Mouse (Mus musculus): ENCODE results near the gene Syna.
A peak's percentile ranks its signal among the peaks of the same experiment; 100 is the strongest.

The Syna gene

DNA sequence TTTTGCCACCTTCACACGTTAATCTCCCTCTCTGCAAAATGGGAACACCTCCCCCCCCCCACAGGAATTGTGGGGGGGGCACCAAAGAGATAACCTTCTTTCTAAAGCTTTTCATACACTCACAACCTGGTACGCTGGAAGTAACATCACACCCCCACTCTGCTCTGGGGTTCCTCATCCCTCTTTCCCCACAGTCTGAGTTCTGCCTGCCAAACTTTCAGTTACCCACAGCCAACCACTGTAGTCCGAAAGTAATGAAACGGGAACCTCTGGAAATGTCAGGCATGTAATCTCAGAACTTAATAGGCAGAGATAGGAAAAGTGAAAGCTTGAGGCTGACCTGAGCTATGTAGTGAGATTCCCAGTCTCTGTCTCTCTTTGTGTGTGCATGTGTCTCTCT, 7.5 kb upstream of the Syna start:
- no peak for DNase-seq (ENCODE audit: low read depth)

GRCm38 (mm10) chr5:134565696-134566095, 5.7 kb upstream of the Syna start:
- DNase-seq (ENCODE audit: low read depth): no peak

DNA sequence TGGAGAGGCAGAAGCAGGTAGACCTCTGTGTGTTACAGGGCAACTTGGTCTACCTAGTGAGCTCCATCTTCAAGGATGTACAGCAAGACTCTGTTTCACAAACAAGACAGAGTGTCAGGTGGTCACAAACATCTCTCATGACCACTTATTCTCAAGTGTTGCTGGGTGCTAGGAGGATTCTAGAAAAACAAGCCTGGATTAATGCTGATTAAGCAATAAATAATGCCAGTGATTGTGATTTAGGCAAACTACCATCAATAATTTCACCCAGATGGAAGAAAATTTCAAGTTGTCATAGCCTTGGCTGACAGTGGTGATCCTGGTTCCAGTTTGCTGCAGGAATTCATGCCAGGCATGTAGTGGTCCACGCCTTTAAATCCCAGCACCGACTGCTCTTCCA, 4.3 kb upstream of the Syna start:
- DNase-seq (ENCODE audit: low read depth): no peak

DNA sequence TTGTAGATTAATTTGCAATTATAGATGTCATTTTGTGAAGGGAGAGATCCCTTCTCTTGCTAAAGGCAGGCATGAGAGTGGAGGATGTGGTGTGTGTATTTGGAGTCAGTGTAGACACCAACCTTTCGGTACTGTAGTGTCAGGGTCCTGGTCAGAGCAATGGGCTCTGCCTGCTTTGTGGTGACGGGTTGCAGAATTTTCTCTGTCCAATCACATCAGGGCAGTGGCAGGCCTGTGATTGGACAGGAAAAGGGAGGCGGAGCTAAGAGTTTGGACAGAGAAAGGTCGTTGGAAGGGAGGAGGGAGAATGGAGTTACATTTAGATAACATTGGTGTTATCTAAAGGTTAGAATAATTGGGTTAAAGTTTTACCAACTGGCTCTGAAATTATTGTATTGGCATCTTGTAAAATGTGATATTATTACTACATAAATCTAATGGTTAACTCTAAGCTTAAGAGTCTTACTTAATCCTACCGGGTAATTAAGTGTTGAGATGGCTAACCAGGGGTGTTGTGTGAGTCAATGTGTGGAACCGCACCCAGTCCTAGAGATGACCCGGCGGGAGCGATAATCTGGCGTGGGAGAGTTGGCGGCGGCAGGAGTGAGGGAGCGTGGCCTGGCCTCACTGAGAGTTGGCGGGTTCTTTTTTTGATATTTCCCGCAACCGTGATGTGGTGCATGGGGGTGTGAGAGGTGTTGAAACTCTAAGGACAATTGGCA, 640 bp upstream of the Syna start:
- peak; percentile 31 for DNase-seq (ENCODE audit: low read depth)

GRCm38 (mm10) chr5:134555463-134556164, 4.4 kb downstream of the Syna start:
- peak; percentile 94 for DNase-seq (ENCODE audit: low read depth)

GRCm38 (mm10) chr5:134553951-134554546, 5.9 kb downstream of the Syna start:
- DNase-seq (ENCODE audit: low read depth): peak; percentile 22

DNA sequence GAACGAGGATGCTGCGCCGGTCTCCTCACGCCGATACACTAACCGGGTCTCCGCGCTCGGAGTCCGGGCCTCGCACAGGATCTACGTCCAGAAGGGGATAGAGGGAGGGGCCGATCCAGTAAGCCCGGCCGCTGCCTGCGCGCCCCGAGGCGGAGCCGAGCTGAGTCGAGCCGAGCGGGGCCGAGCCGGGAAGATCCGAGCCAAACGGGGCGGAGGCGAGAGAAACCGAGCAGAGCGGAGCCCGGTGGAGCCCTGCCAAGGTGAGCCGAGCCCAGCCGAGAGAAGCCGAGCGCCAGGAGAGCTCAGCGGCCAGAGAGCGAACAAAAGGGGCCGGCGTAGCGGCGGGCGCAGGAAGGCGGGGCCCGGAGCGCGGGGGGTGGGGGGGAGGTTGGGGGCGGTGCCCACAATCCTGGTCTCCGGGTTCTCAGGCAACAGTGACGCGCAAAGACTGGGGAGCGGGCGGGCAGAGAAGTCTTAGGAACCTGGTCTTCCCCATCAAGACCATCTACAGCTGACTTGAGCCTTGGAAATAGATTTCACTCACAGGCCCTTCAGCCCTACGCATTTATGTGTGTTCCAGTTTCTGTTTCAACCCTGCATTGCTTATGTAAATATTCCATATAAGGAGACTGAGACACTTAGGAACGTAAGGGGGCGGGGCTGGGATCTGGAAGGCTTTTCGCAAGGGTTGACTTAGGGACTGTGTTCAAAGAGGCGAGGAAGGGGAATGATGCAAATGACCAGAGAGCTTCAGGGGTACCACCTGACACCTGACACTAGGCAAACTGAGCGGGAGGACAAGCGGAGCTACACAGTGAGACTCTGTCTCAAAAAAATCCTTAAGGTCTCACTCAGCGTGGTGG, 7.6 kb downstream of the Syna start, which contains the start of gene Clip2:
TSS of gene Clip2 (minus strand) at position 325 of the 863 bp plus-strand sequence.
- DNase-seq (ENCODE audit: low read depth): peak; percentile 93

GRCm38 (mm10) chr5:134551233-134552109, 8.5 kb downstream of the Syna start:
- peak; percentile 65 for DNase-seq (ENCODE audit: low read depth)

DNA sequence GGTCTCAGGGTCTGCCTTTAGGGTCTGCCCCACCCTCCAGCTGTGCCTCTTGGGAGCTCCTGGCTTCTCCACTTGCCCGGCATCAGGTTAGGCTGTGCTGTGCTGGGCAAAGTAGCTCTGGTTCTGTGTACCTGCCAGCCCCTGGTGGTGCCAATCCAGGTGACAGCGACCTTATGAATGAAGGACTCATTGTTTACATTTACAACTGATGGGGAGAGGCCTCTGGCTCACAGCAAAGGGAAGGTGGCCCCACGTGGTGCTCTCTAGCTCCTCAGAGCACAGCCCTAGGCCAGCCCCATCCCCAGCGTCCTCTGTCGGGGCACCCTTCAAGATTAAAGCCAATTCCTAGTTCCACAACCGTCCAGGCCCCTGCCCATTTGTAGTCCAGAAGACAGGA, 9.1 kb downstream of the Syna start:
- DNase-seq (ENCODE audit: low read depth): peak; percentile 46

GRCm38 (mm10) chr5:134549640-134550168, 10.3 kb downstream of the Syna start:
- DNase-seq (ENCODE audit: low read depth): peak; percentile 27

- DNase-seq (ENCODE audit: low read depth): no peak
Measured at GRCm38 (mm10) chr5:134548306-134548705, 11.7 kb downstream of the Syna start.

DNA sequence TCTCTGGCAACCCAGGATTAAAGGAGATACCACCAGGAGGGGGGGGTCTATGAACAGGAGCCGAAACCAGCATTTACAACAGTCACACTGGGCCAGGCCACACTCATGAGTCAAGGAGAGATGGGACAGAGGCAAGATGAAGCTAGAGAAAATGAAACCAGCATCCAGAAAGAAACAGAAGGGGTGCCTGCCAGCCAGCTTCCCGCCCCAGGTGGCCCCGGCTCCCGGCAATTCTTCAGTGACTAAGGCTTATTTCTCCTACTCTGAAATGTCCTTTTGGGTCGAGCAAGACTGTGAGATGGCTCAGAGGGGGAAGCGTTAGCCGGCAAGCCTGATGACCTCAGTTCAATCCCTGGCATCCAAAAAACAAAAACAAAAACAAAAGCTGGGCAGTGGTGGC, 13.2 kb downstream of the Syna start:
- DNase-seq (ENCODE audit: low read depth): no peak

GRCm38 (mm10) chr5:134545242-134545629, 14.7 kb downstream of the Syna start:
- peak; percentile 67 for DNase-seq (ENCODE audit: low read depth)

GRCm38 (mm10) chr5:134544516-134545241, 15.3 kb downstream of the Syna start:
- DNase-seq (ENCODE audit: low read depth): peak; percentile 33

GRCm38 (mm10) chr5:134541640-134542039, 18.3 kb downstream of the Syna start:
- no peak for DNase-seq (ENCODE audit: low read depth)

DNA sequence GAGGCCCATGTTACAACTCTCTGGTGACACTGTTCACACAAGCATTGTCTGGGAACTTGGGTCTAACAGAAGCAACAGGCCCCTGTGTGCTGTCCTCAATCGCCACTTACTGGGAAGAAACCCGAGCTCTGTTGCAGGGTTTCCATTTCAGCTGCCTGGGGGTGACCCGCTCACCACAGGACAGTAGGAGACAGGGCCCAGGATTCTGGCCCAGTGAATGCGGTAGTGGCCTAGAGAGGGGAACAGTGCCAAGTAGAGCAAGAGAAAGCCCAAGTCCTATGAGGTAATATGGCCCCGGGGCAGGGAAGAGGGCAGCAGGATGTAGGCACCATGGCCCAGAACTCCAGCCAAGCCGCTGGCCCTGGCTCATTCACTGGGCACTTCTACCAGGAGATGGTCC, 19.1 kb downstream of the Syna start:
- peak; percentile 26 for DNase-seq (ENCODE audit: low read depth)

DNA sequence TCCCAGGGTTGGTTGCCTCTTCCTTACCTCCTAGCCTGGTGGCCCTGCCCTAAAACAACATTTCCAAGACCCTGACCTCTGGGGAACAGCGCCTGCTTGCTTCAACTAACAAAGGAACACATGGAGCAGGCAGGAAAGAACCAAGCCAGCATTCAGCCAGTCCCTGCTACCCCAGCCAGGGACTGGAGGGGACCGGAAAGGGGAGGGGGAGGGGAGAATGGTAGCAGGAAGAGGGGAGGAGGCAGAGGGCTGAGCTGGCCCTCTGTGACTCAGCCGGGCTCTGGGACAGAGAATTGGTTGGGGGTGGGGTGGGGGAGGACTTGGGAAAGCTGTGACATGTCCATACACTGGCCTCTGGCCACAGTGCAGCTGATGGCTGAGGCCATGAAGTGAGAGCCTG, 20.1 kb downstream of the Syna start:
- peak; percentile 91 for DNase-seq (ENCODE audit: low read depth)

GRCm38 (mm10) chr5:134536036-134536435, 23.9 kb downstream of the Syna start:
- no peak for DNase-seq (ENCODE audit: low read depth)

DNA sequence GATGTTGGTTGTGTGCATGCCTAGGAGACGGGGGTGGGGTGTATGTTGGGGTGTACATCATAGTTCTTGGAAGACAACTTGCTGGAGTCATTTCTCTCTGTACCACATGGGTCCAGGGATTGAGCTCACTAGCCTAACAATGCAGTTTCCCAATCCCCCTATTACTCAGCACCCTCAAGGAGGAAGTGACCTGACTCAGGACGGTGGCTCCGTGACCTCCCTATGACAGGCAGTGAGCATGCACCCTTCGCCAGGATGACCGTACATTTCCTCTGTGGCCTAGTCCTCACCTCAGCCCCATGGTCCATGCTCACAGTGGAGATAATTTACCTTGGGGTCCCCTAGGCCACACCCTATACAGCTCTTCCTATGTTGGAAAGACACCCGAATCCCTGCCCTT, 27.6 kb downstream of the Syna start:
- peak; percentile 94 for DNase-seq (ENCODE audit: low read depth)

DNA sequence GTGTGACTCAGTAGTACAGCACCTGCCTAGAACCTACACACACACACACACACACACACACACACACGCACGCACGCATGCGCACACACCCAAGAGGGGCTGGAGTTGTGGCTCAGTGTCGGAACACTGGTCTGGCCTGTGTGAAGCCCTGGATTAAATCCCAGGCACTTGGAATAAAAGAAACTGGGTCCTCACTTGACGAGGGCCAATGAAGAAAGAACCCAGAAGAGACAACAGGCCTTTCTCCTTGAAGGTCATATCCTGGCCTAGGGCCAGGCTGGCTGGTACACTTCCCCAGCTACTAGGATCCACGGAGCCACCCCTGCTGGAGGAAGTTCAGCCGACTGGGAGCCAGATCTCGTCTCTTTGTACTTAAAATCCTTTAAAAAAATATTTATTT, 28.4 kb downstream of the Syna start:
- DNase-seq (ENCODE audit: low read depth): no peak
